Mouse (Mus musculus): Measurements from ENCODE around the gene Rab8a. TPM values are rescaled to one million over a fixed set of nuclear protein-coding genes. Genes with fewer than 3 reads are reported as not detected.

Rab8a gene
- polyA plus RNA-seq, 1 experiment from 2014 or later = 100 TPM

GRCm38 (mm10) chr8:72149056-72149455 lies 11.9 kb upstream of the Rab8a start:
- TF ChIP-seq CTCF (IDR thresholded peaks at IDR 0.05; ENCODE audit: low read depth) = no peak
- ATAC-seq (replicated peaks; ENCODE audit: low FRiP score, low read depth) (no peak), DNase-seq (ENCODE audit: low spot score) (no peak)
- Histone ChIP-seq H3K27ac (no peak overlapping the region), H3K4me2 (ENCODE audit: low read length) (no peak overlapping the region), H3K9ac (ENCODE audit: low read depth, low read length) (no peak overlapping the region), H3K36me3 (ENCODE audit: insufficient read depth, low read length) (peaks cover 66% of the 10 kb centered on the region), H3K4me1 (replicated peaks; ENCODE audit: insufficient read depth, low read length) (no peaks in the 10 kb centered on the region), H3K4me3 (replicated peaks; ENCODE audit: low read depth, low read length) (no peak overlapping the region), H3K27me3 (ENCODE audit: insufficient read depth, low read length) (no peaks in the 10 kb centered on the region), H3K9me3 (replicated peaks; ENCODE audit: low read length) (no peaks in the 10 kb centered on the region)
- 85% methylated on average over 1 of the region's 1 CpGs for WGBS

DNA sequence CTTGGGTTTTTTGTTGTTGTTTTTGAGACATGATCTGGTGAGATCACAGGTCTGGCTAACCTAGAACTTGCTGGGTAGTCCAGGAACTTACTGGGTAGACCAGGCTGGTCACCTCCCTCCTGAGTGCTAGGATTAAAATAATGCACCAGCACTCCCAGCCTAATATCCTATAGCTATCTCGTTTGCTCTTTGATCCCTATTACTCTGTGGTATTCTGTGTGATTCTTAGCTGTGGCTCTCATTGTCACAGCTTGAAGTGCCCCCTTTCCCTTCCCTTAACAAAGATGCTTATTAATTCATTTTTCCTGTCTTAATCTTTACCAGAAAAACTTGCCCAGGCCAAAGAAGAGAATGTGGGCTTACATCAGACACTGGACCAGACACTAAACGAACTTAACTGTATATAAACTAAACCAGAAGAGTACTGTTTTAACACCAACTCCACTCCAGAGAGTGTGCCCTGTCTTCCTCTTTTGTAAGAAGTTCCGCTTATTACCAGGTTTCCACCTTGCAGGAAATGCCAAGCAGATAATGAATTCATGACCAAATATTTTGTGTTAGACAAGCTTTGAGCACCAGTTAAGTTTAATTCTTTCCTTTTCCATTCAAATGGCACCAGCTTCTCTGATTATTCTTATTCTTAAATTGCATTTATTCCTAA lies 9.5 kb upstream of the Rab8a start:
- no peak for ATAC-seq (replicated peaks; ENCODE audit: low FRiP score, low read depth)
- Histone ChIP-seq H3K4me3 (replicated peaks; ENCODE audit: low read depth, low read length) (no peak overlapping the region), H3K27me3 (ENCODE audit: insufficient read depth, low read length) (no peaks in the 10 kb centered on the region), H3K4me1 (replicated peaks; ENCODE audit: insufficient read depth, low read length) (no peaks in the 10 kb centered on the region), H3K4me2 (ENCODE audit: low read length) (no peak overlapping the region), H3K36me3 (ENCODE audit: insufficient read depth, low read length) (peaks cover 48% of the 10 kb centered on the region), H3K27ac (no peak overlapping the region), H3K9me3 (replicated peaks; ENCODE audit: low read length) (no peaks in the 10 kb centered on the region), H3K9ac (ENCODE audit: low read depth, low read length) (no peak overlapping the region)
- TF ChIP-seq CTCF (IDR thresholded peaks at IDR 0.05; ENCODE audit: low read depth) = no peak
- no peak for DNase-seq (ENCODE audit: low spot score)
- 78% methylated on average over 3 of the region's 3 CpGs for WGBS

- H3K27me3 ChIP-seq (ENCODE audit: insufficient read depth, low read length) = no peaks in the 10 kb centered on the region
- peaks cover 31% of the 10 kb centered on the region for H3K36me3 ChIP-seq (ENCODE audit: insufficient read depth, low read length)
- H3K4me1 ChIP-seq (replicated peaks; ENCODE audit: insufficient read depth, low read length) = no peaks in the 10 kb centered on the region
- H3K9me3 ChIP-seq (replicated peaks; ENCODE audit: low read length) = no peaks in the 10 kb centered on the region
- no peak for DNase-seq (ENCODE audit: low spot score)
- no peak for ATAC-seq (replicated peaks; ENCODE audit: low FRiP score, low read depth)
- no peak overlapping the region for H3K27ac ChIP-seq
- H3K4me3 ChIP-seq (replicated peaks; ENCODE audit: low read depth, low read length) = no peak overlapping the region
- no peak overlapping the region for H3K4me2 ChIP-seq (ENCODE audit: low read length)
- H3K9ac ChIP-seq (ENCODE audit: low read depth, low read length) = no peak overlapping the region
- TF ChIP-seq CTCF (IDR thresholded peaks at IDR 0.05; ENCODE audit: low read depth) = no peak
Measured at GRCm38 (mm10) chr8:72153382-72153781, 7.6 kb upstream of the Rab8a start.

DNA sequence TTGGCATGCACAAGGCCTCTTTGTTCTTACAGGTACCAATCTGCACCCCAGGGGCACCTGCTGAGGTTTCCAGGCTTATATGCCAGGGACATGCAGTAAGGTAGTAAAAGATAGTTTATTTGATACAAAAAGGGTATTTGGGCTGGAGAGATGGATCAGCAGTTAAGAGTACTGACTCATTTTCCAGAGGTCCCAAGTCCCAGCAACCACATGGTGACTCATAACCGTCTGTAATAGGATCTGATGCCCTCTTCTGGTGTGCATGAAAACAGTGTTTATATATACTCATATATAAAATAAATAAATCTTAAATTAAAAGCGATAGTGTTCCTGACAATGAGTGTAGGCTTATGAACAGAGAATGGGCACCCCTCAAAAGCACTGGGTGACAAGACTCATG lies 2.9 kb upstream of the Rab8a start:
- Histone ChIP-seq H3K9ac (ENCODE audit: low read depth, low read length) (no peak overlapping the region), H3K9me3 (replicated peaks; ENCODE audit: low read length) (no peaks in the 10 kb centered on the region), H3K4me3 (replicated peaks; ENCODE audit: low read depth, low read length) (no peak overlapping the region), H3K36me3 (ENCODE audit: insufficient read depth, low read length) (peaks cover 7% of the 10 kb centered on the region; the same call in 1 of the 2 replicates), H3K4me2 (ENCODE audit: low read length) (no peak overlapping the region), H3K27ac (no peak overlapping the region), H3K27me3 (ENCODE audit: insufficient read depth, low read length) (no peaks in the 10 kb centered on the region), H3K4me1 (replicated peaks; ENCODE audit: insufficient read depth, low read length) (peaks cover 15% of the 10 kb centered on the region; the same call in 1 of the 2 replicates)
- no peak for ATAC-seq (replicated peaks; ENCODE audit: low FRiP score, low read depth)
- no peak for TF ChIP-seq CTCF (IDR thresholded peaks at IDR 0.05; ENCODE audit: low read depth)
- no peak for DNase-seq (ENCODE audit: low spot score)
- WGBS = 84% methylated on average over 2 of the region's 2 CpGs

GRCm38 (mm10) chr8:72158726-72159125 lies 2.3 kb upstream of the Rab8a start:
- Histone ChIP-seq H3K4me2 (ENCODE audit: low read length) (no peak overlapping the region), H3K9ac (ENCODE audit: low read depth, low read length) (no peak overlapping the region), H3K4me3 (replicated peaks; ENCODE audit: low read depth, low read length) (no peak overlapping the region), H3K9me3 (replicated peaks; ENCODE audit: low read length) (no peaks in the 10 kb centered on the region), H3K27me3 (ENCODE audit: insufficient read depth, low read length) (no peaks in the 10 kb centered on the region), H3K4me1 (replicated peaks; ENCODE audit: insufficient read depth, low read length) (peaks cover 15% of the 10 kb centered on the region; the same call in 1 of the 2 replicates), H3K36me3 (ENCODE audit: insufficient read depth, low read length) (0 out of 2 replicates have a peak, but pooled peaks cover under 1% of the 10 kb centered on the region), H3K27ac (no peak overlapping the region)
- no peak for DNase-seq (ENCODE audit: low spot score)
- 78% methylated on average over 3 of the region's 3 CpGs for whole genome bisulfite sequencing
- ATAC-seq (replicated peaks; ENCODE audit: low FRiP score, low read depth) = no peak
- no peak for TF ChIP-seq CTCF (IDR thresholded peaks at IDR 0.05; ENCODE audit: low read depth)

DNA sequence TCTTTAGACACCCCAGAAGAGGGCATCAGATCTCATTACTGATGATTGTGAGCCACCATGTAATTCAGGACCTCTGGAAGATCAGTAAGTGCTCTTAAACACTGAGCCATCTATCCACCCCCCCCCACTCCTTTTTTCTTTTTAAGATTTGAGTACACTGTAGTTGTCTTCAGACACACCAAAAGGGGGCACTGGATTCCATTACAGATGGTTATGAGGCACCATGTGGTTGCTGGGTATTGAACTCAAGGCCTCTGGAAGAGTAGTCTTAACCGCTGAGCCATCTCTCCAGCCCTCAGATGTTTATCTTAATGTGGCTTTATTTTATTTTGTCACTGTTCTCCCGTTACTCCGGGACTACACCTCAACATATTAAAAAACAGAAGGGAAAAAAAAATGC lies 993 bp upstream of the Rab8a start:
- WGBS = 64% methylated on average over 3 of the region's 3 CpGs
- Histone ChIP-seq H3K4me1 (replicated peaks; ENCODE audit: insufficient read depth, low read length) (peaks cover 15% of the 10 kb centered on the region; the same call in 1 of the 2 replicates), H3K9me3 (replicated peaks; ENCODE audit: low read length) (no peaks in the 10 kb centered on the region), H3K9ac (ENCODE audit: low read depth, low read length) (peak overlapping the region; percentile 49; the same call in 1 of the 2 replicates), H3K27ac (no peak overlapping the region), H3K27me3 (ENCODE audit: insufficient read depth, low read length) (no peaks in the 10 kb centered on the region), H3K4me3 (replicated peaks; ENCODE audit: low read depth, low read length) (peak overlapping the region; percentile 39; the same call in 1 of the 2 replicates), H3K36me3 (ENCODE audit: insufficient read depth, low read length) (no peaks in the 10 kb centered on the region), H3K4me2 (ENCODE audit: low read length) (peak overlapping the region; percentile 60)
- no peak for ATAC-seq (replicated peaks; ENCODE audit: low FRiP score, low read depth)
- TF ChIP-seq CTCF (IDR thresholded peaks at IDR 0.05; ENCODE audit: low read depth) = no peak
- no peak for DNase-seq (ENCODE audit: low spot score)
